Comparison of ENCODE assay signal across 8 mouse cellular contexts in genomic region chr15:89088607-89089247, GRCm38 (mm10). TPM values are rescaled to one million over a fixed set of nuclear protein-coding genes. Genes with fewer than 3 reads are reported as not detected.
DNase-seq lines count a peak whose midpoint lies in the region; ATAC-seq lines count a peak whose summit lies in the region.

Gene Selenoo, plus strand, starts transcription at chr15:89089084.

- H3K27ac ChIP-seq in hindbrain, embryonic 11.5 days (ENCODE audit: low read depth, low read length), result peak within 1 kb of the TSS; percentile 74

- ATAC-seq in hindbrain, embryonic 11.5 days (ENCODE audit: low FRiP score), result peak; percentile 94

- H3K4me3 ChIP-seq in hindbrain, embryonic 11.5 days (ENCODE audit: low read depth, low read length), result peak within 1 kb of the TSS; percentile 99

- DNase-seq in MEL-GATA-1-ER (ENCODE audit: extremely low read depth, low read depth), result peak; percentile 65
- peak; percentile 92 for DNase-seq in cerebellum, adult 9-10 months
- peak; percentile 78 to 93 for DNase-seq in frontal cortex, adult 2 months (ENCODE audit: extremely low spot score in 1 of 2, low spot score in 1 of 2)
- peak; percentile 90 for DNase-seq in hindbrain, embryonic 11.5 days (ENCODE audit: low spot score)
- peak; percentile 85 to 90 for DNase-seq in layer of hippocampus, postnatal 10 days (ENCODE audit: low spot score in 2 of 2)
- peak; percentile 95 for DNase-seq in lung, postnatal 10 days
- DNase-seq in ovary, postnatal 36 days (ENCODE audit: low spot score), result peak; percentile 89
- DNase-seq in thymus, postnatal 25 days, result peak; percentile 83

- 0 out of 2 replicates have a peak, but pooled peaks cover 9% of the 10 kb centered on the region for H3K36me3 ChIP-seq in hindbrain, embryonic 11.5 days (ENCODE audit: control insufficient read depth, insufficient read depth, low read length)

- no peaks in the 10 kb centered on the region for H3K27me3 ChIP-seq in hindbrain, embryonic 11.5 days (ENCODE audit: control insufficient read depth, insufficient read depth, low read length)

- 4% methylated on average over 18 of the region's 38 CpGs for WGBS in hindbrain, embryonic 11.5 days

- H3K9me3 ChIP-seq in hindbrain, embryonic 11.5 days (ENCODE audit: control insufficient read depth, low read length), result no peaks in the 10 kb centered on the region

- peak within 1 kb of the TSS; percentile 93 for H3K9ac ChIP-seq in hindbrain, embryonic 11.5 days (ENCODE audit: low read depth, low read length)

- H3K4me2 ChIP-seq in hindbrain, embryonic 11.5 days (replicated peaks; ENCODE audit: low read depth, low read length), result peak within 1 kb of the TSS; percentile 95

- H3K4me1 ChIP-seq in hindbrain, embryonic 11.5 days (replicated peaks; ENCODE audit: control insufficient read depth, insufficient read depth, low read length), result no peaks in the 10 kb centered on the region; the same call in 1 of the 2 replicates

RNA-seq across cellular contexts. Expression of gene Selenoo, which starts in this region (rescaled TPM):
- 33.1 and 38.3 TPM in 2 replicates for polyA plus RNA-seq in frontal cortex, adult 2 months (2012; rRNA removed)
- polyA plus RNA-seq in hindbrain, embryonic 11.5 days (2014; fragmentation: Nextera tagmentation; extraction: Ambion mirVana), result 17.2 and 20.4 TPM in 2 replicates
- 10 to 100 TPM; 21.4 to 21.5 TPM for total RNA-seq in layer of hippocampus, postnatal 10 days (2021)

Comparison
In these comparisons a context has a peak if more than half of its experiments do, and no peak if none do; other contexts are left out.
1. Peak in every context shown above with its lines: DNase-seq, ATAC-seq, H3K4me3 ChIP-seq and H3K27ac ChIP-seq.